Mouse (Mus musculus): ENCODE results near the gene Fbln2. TPM values are rescaled to one million over a fixed set of nuclear protein-coding genes. Genes with fewer than 3 reads are reported as not detected.
A peak's percentile ranks its signal among the peaks of the same experiment; 100 is the strongest.
"Not testable (repeated sequence)": the region's sequence is repeated elsewhere in the genome, so short reads cannot be mapped to it uniquely, and the experiment has no call there.

Gene Fbln2
- polyA plus RNA-seq (2012; rRNA removed): 12.6 and 18.0 TPM in 2 replicates

DNA sequence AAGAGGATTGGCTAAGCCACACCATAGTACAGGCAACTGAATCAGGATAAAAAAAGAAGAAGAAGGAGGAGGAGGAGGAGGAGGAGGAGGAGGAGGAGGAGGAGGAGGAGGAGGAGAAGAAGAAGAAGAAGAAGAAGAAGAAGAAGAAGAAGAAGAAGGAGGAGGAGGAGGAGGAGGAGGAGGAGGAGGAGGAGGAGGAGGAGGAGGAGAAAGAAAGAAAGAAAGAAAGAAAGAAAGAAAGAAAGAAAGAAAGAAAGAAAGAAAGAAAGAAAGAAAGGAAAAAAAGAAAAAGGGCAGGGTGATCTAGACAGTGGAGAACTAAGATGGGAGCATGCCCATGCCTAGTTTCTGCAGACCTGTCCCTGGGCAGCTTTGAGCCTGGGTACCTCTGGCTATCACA is at the start of gene Fbln2:
Gene Fbln2 (plus strand): TSS at position 301 of the 400 bp plus-strand sequence.
- H3K27me3 ChIP-seq (replicated peaks; ENCODE audit: control insufficient read depth, insufficient read depth, low read length); H3K4me3 ChIP-seq (ENCODE audit: insufficient read depth, low read depth, low read length); H3K4me1 ChIP-seq (ENCODE audit: control insufficient read depth, insufficient read depth, low read length); H3K27ac ChIP-seq (ENCODE audit: insufficient read depth, low read depth, low read length); DNase-seq; H3K36me3 ChIP-seq (ENCODE audit: control insufficient read depth, insufficient read depth, low read length): not testable (repeated sequence)

DNA sequence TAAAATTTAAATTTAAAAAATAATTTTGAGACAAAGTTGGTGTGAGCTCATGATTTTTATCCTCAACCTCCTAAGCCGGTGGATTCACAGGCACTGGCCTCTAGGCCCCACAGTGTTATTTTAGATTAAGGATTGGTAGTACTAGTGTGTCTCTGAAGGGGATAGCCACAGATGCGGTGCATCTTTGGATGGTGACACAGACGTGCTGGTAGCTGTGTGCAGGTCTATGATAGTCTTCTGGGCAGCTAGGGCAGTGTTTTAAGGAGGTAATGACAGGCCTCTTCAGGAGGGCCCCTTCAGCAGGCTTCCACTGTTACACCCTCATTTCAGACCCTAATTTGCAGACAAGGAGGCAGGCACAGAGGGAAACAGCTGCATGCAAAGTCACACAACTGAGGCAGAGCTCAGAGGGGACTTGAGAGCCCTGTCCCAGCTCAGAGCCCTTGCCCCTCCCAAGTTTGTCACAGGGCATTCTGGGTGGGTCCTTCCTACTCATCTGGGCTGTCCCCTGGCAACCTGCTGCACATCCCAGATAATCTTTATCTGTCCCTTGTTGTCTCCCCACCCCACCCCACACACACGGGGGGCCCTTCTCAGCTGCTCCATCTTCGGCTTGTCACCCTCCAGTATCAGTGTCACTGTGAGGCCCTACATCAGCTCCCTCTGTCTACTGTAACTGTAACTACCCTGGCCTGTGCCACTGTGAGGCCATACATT is 48.9 kb upstream of the Fbln2 start:
- no peaks in the 10 kb centered on the region for H3K27me3 ChIP-seq (replicated peaks; ENCODE audit: control insufficient read depth, insufficient read depth, low read length)
- DNase-seq: no peak
- 84% methylated on average over 5 of the region's 5 CpGs for WGBS
- no peaks in the 10 kb centered on the region for H3K36me3 ChIP-seq (ENCODE audit: control insufficient read depth, insufficient read depth, low read length)
- no peak overlapping the region for H3K4me3 ChIP-seq (ENCODE audit: insufficient read depth, low read depth, low read length)
- no peak for TF ChIP-seq CTCF (conservative IDR thresholded peaks at IDR 0.05; ENCODE audit: insufficient read depth, insufficient read length, low read depth, low read length)
- no peak for TF ChIP-seq POLR2A (IDR thresholded peaks at IDR 0.05; ENCODE audit: low read depth, low read length)
- H3K27ac ChIP-seq (ENCODE audit: insufficient read depth, low read depth, low read length): no peak overlapping the region
- H3K4me1 ChIP-seq (ENCODE audit: control insufficient read depth, insufficient read depth, low read length): no peaks in the 10 kb centered on the region

DNA sequence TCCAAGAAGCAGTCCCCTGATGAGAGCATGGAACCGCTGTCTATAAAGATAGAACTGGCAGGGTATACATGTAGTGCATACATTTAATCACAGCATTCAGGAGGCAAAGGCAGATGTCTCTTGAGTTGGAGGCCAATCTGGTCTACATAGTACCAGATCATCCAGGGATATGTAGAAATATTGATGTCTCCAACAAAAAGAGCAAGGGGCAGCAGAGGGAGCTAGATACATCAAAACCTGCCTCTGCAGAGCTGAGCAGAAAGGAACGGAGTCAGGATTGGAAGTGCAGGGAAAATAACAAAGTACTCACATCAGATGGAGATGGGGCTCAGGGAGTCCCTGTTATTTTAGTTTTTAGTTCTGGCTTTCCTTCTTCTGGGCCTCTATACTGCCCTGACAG is 47.7 kb upstream of the Fbln2 start:
- 95% methylated on average over 2 of the region's 2 CpGs for WGBS
- no peaks in the 10 kb centered on the region for H3K27me3 ChIP-seq (replicated peaks; ENCODE audit: control insufficient read depth, insufficient read depth, low read length)
- DNase-seq: no peak

DNA sequence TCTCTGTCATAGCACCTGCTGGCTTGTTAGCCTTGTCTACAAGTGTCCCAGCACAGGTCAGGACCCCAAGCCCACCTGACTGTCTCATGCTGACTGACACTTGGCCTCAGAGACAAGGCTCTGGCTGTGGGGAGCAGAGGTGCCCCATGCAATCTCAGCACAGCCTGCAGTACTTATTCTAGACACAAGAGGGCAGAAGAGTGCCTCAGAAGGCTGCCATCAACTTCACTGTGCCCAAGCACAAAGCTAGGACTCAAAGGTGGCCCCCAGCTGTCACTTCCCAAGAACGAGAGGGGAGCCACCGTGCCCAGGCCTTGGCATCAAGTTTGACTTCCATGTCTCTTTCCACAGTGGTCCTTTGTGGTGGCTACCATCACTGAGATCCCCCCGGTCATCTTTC is 47.0 kb upstream of the Fbln2 start:
- peak; percentile 92 for TF ChIP-seq CTCF (conservative IDR thresholded peaks at IDR 0.05; ENCODE audit: insufficient read depth, insufficient read length, low read depth, low read length)
- no peak for TF ChIP-seq POLR2A (IDR thresholded peaks at IDR 0.05; ENCODE audit: low read depth, low read length)
- H3K4me3 ChIP-seq (ENCODE audit: insufficient read depth, low read depth, low read length): no peak overlapping the region
- no peak overlapping the region for H3K27ac ChIP-seq (ENCODE audit: insufficient read depth, low read depth, low read length)
- WGBS: 41% methylated on average over 3 of the region's 3 CpGs
- peak; percentile 69 for DNase-seq
- H3K36me3 ChIP-seq (ENCODE audit: control insufficient read depth, insufficient read depth, low read length): no peaks in the 10 kb centered on the region
- no peaks in the 10 kb centered on the region for H3K4me1 ChIP-seq (ENCODE audit: control insufficient read depth, insufficient read depth, low read length)
- H3K27me3 ChIP-seq (replicated peaks; ENCODE audit: control insufficient read depth, insufficient read depth, low read length): no peaks in the 10 kb centered on the region

More for the DNA sequence above, 47.7 kb upstream of the Fbln2 start:
- H3K4me1 ChIP-seq (ENCODE audit: control insufficient read depth, insufficient read depth, low read length): no peaks in the 10 kb centered on the region
- H3K4me3 ChIP-seq (ENCODE audit: insufficient read depth, low read depth, low read length): no peak overlapping the region
- TF ChIP-seq POLR2A (IDR thresholded peaks at IDR 0.05; ENCODE audit: low read depth, low read length): no peak
- TF ChIP-seq CTCF (conservative IDR thresholded peaks at IDR 0.05; ENCODE audit: insufficient read depth, insufficient read length, low read depth, low read length): no peak
- H3K36me3 ChIP-seq (ENCODE audit: control insufficient read depth, insufficient read depth, low read length): no peaks in the 10 kb centered on the region
- no peak overlapping the region for H3K27ac ChIP-seq (ENCODE audit: insufficient read depth, low read depth, low read length)

DNA sequence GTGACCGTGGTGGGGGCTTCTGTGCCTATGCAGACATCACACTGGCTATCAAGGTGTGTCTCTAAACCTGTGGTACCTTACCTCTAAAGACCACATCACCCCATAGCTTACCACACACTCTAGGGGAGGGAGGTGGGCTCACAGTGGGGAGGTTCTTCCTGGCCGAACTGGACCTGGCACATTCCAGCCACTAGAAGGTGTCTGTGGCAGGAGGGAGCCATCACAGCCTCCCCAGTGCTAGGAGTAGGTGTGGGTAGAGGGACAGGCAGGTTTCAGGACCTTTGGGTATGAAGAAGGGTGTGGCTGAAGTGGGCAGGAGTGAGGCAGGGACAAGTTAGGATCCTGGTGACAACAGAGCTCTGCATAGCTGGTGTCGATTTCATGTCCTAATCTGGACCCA is 44.4 kb upstream of the Fbln2 start:
- TF ChIP-seq CTCF (conservative IDR thresholded peaks at IDR 0.05; ENCODE audit: insufficient read depth, insufficient read length, low read depth, low read length): no peak
- no peak for TF ChIP-seq POLR2A (IDR thresholded peaks at IDR 0.05; ENCODE audit: low read depth, low read length)
- H3K4me1 ChIP-seq (ENCODE audit: control insufficient read depth, insufficient read depth, low read length): no peaks in the 10 kb centered on the region
- WGBS: 71% methylated on average over 3 of the region's 3 CpGs
- no peak for DNase-seq
- H3K27ac ChIP-seq (ENCODE audit: insufficient read depth, low read depth, low read length): no peak overlapping the region
- no peaks in the 10 kb centered on the region for H3K36me3 ChIP-seq (ENCODE audit: control insufficient read depth, insufficient read depth, low read length)
- no peaks in the 10 kb centered on the region for H3K27me3 ChIP-seq (replicated peaks; ENCODE audit: control insufficient read depth, insufficient read depth, low read length)
- no peak overlapping the region for H3K4me3 ChIP-seq (ENCODE audit: insufficient read depth, low read depth, low read length)

DNA sequence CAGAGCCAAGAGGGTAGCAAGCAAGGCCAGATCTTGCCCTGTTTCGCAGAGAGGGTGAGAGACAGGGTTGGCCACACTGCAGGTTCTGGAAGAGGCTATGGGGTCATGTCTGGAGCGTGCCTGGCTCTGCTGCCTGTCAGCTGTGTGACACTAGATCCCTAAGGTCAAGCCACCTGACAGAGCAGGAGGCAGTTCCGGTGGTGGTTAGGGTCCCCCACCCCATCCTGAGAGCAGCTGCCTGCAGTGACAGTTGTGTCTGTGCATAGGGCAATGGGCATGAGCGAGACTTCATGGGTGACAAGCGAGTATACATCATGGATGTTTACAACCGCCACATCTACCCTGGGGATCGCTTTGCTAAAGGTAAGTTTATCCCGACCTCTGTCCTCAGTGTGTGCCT is 43.1 kb upstream of the Fbln2 start:
- no peaks in the 10 kb centered on the region for H3K27me3 ChIP-seq (replicated peaks; ENCODE audit: control insufficient read depth, insufficient read depth, low read length)
- no peaks in the 10 kb centered on the region for H3K36me3 ChIP-seq (ENCODE audit: control insufficient read depth, insufficient read depth, low read length)
- 88% methylated on average over 8 of the region's 8 CpGs for WGBS
- DNase-seq: no peak
- TF ChIP-seq POLR2A (IDR thresholded peaks at IDR 0.05; ENCODE audit: low read depth, low read length) (no peak), CTCF (conservative IDR thresholded peaks at IDR 0.05; ENCODE audit: insufficient read depth, insufficient read length, low read depth, low read length) (no peak)
- H3K4me3 ChIP-seq (ENCODE audit: insufficient read depth, low read depth, low read length): no peak overlapping the region
- no peak overlapping the region for H3K27ac ChIP-seq (ENCODE audit: insufficient read depth, low read depth, low read length)
- H3K4me1 ChIP-seq (ENCODE audit: control insufficient read depth, insufficient read depth, low read length): no peaks in the 10 kb centered on the region

DNA sequence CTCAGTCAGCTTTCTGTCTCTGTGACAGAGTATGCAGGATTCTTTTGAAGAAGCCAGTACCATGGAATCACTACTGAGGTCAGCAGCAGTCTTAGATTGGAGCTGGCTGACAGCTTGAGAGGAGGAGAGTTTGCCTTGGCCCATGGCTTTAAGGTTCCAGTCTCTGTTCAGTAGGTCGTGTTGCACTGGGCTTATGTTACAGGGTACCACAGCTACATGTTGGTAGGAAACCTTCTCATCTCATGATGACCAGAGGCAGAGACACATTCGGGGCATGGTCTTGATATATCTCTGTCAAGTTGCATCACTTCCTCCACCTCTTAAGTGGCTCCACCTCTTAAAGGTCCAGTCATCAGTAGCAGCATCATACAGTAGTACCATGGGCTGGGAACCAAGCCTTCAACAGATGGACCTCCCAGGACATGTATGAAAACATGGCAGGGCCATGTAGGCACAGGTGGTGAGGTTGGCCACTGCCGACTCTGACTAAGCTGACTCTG is 40.8 kb upstream of the Fbln2 start:
- no peaks in the 10 kb centered on the region for H3K27me3 ChIP-seq (replicated peaks; ENCODE audit: control insufficient read depth, insufficient read depth, low read length)
- 70% methylated on average over 3 of the region's 3 CpGs for WGBS
- no peaks in the 10 kb centered on the region for H3K4me1 ChIP-seq (ENCODE audit: control insufficient read depth, insufficient read depth, low read length)
- no peak overlapping the region for H3K27ac ChIP-seq (ENCODE audit: insufficient read depth, low read depth, low read length)
- no peaks in the 10 kb centered on the region for H3K36me3 ChIP-seq (ENCODE audit: control insufficient read depth, insufficient read depth, low read length)
- TF ChIP-seq POLR2A (IDR thresholded peaks at IDR 0.05; ENCODE audit: low read depth, low read length) (no peak), CTCF (conservative IDR thresholded peaks at IDR 0.05; ENCODE audit: insufficient read depth, insufficient read length, low read depth, low read length) (no peak)
- no peak for DNase-seq
- no peak overlapping the region for H3K4me3 ChIP-seq (ENCODE audit: insufficient read depth, low read depth, low read length)
